Mouse (Mus musculus) MN1 (cell line): Measurements from ENCODE around the gene Glyctk.
"Not testable (repeated sequence)": the region's sequence is repeated elsewhere in the genome, so short reads cannot be mapped to it uniquely, and the experiment has no call there.

Source experiments
- DNase-seq: peaks from one replicate; pipeline ENCODE4 v3.0.0-alpha.2; 2016; ENCODE audit warnings: low spot score

Glyctk gene

DNA sequence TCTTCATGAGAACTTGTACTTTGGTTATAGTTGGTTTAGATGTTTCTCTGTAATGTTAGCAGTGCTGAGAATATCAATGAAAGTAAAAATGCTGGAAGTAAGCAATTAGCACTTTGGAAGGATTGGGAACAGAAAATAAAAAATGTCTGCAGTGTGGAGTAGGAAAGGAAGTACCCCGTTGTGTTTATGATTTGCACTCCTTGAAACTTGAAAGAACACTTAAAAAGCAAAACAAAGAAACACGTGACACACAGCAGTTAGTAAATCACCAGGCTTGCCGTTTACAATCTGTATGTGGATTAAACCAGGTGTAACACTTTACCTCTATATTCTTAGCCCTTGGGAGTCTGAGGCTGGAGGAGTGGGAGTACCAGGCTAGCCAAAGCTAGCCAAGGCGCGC lies 18.8 kb upstream of the Glyctk start:
- DNase-seq: no peak

DNA sequence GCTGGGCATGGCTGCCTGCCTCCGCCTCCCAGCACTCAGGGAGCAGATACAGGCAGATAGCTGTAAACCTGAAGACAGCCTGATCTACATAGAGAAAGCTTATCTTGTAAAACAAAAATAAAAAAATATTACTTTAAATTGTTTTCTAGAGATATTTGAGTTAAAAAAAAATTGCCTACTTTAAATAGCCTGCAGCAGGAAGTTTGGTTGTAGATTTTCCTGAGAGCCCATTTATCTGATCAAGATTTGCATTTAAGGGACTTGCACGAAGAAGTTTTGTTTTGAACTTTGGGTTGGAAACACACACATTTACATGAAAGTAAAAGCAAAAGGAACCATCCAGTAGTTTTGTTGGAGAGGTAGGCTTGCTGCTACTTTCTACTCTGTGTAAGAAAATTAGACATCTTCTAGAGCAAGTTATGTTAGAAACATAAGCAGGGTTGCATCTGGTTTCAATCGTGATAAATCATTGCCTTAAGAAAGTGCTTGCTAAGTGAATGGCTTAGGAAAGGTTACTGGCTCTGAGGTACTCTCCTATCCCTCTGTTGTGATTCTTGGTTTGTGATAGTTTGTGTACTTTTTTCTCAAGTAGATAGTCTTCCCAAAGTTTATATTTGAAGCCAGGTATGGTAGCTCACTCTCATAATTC lies 17.7 kb upstream of the Glyctk start:
- no peak for DNase-seq

DNA sequence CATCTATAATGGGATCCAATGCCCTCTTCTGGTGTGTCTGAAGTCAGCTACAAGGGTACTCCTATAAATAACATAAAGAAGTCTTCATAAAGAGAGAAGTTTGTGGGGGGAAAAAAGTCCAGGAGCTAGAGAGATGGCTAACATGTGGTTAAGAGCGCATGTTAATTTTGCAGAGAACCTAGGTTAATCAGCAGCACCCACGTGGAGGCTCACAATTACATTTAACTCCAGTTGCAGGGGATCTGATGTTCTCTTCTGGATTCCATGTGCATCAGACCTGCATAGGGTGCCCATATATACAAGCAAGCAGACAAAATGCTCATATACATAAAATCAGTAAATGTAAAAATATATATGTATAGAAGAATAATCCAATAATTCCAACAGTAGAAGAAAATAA lies 15.4 kb upstream of the Glyctk start:
- no peak for DNase-seq

DNA sequence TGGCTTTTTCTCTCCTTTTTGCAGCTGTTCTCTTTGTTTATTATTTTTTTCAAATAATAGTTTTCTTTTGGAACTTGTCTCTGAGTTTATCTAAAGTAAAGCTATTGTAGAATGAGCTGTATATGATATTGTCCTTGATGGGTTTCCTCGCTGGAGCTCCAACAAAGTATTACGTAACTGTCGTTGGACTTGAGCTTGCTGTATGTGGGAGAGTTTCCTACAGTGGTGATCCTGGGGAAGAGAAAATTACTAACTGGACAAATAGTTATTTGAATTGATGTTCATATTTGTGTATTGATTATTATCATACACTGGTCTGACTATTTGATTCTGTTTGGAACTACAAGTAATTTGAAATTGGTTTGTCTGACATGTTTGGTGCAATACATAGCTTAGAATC lies 14.6 kb upstream of the Glyctk start:
- no peak for DNase-seq

DNA sequence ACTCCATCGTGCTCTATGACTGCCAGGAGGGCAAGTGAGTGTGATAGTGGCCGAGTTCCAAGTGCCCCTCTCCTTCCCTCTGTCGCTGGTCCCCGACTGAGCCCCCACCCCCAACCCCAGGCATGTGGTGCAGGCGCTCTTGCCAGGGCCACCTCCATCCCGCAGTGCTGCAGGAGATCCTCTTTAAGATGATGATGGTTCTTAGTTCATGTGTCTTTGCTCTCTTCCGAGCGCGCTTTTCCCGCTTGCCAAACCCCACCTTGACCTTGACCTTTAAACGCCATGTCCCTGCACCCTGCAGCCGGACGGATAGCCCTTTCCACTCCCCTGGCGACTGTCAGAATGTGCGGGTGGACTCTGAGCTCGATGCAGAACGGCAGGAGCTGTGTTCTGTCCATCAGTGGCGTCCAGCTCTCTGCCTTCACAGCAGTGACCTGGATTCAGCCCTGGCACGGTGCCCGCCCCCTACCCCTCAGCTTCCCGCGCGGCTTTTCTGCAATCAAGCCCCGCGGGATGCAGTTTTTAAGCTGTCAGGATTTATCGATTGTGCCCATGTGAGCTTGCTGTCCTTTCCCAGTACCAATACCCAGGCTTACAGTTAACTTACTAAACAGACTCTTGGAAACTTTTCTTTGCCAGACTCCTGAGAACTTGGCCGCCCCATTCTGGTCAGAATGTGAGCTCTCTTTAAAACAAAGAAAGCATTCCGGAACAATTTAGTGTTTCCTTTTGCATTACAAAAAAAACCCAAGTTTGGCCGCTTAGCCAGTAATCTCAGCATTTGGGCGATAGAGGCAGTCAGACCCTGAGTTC lies 13.6 kb upstream of the Glyctk start:
- DNase-seq: peak; percentile 75

DNA sequence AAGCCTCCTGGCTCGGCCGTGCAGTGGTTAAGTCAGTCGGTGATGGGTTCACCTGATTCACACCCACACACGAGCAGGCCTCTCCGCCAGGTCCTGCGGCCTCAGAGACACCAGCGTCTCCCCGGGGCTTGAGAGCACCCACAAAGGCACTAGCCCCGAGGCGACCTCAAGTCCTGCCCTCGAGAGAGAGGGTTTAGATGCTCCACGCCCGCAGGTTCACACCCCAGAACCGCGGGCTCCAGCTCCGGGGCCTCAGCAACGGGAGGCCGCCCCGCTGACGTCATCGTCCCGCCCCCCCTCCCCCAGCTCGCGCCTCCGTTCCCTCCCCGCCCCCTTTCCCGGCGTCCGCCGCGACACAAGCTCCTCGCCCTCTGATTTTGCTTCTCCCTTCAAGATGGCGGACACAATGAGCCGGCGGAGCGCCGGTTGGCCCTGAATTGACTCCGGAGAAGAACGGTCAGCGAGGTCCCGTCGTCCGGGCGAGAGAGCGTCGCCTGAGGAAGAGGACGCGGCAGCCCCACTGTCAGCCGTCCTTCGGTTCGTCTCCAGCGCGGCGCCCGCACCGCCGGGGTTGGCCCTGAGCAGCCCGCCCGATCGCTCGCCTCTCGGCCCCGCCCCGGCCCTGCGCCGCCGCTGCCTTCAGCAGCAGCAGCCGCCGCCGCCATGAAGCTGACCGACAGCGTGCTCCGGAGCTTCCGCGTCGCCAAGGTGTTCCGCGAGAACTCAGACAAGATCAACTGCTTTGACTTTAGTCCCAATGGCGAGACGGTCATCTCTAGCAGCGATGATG lies 12.8 kb upstream of the Glyctk start, which contains the start of gene Wdr82:
TSS of gene Wdr82 (plus strand) at position 373 of the 790 bp plus-strand sequence.
- DNase-seq: peak; percentile 91

DNA sequence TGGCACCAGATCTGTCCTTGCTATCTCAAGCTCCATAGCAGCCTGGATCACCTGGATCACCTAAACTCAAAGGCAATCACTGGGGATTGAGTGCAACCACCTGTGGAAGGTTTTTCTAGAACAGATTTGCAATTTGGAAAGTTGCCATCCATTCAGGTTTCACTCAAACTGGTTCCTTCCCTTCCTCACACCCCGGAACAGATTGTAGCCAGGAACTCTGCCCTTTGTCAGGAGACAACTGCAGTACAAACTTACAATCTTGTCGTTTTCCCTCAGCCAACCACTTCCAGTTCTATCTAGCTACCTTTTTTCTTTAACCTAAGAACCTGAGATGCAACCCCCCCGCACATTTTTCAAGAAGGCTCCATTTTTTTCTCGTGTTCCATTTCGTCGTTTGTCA lies 12.0 kb upstream of the Glyctk start:
- peak; percentile 24 for DNase-seq

DNA sequence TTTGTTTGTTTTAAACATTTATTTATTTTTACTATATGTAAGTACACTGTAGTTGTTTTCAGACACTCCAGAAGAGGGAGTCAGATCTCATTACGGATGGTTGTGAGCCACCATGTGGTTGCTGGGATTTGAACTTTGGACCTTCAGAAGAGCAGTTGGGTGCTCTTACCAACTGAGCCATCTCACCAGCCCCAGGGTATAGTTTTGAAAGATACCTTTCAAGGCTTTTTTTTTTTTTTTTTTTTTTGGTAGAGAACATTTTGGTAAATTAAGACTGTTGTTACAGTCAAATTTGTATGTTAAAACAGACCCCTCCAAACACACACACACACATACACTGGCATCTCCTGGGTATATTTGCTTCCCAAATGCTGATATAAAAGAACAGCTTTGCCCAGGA lies 11.1 kb upstream of the Glyctk start:
- not testable (repeated sequence) for DNase-seq

DNA sequence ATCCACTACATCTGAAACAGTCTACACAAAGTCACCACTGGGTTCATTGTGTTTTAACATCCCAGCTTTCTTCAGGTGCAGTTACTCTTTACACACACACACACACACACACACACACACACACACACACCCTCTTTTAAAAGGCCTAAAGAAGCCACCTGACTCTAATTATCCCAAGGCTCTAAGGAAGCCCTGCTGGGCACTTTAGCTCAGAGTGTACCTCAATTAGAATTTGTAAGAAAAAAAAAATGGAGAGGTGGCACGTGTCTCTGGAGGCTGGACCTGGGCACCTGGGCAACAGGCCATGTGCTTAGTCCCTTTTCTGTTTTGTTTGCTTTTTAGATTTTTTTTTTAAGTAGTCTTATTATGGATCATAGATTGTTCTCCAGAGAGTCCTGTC lies 9.8 kb upstream of the Glyctk start:
- DNase-seq: peak; percentile 30

DNA sequence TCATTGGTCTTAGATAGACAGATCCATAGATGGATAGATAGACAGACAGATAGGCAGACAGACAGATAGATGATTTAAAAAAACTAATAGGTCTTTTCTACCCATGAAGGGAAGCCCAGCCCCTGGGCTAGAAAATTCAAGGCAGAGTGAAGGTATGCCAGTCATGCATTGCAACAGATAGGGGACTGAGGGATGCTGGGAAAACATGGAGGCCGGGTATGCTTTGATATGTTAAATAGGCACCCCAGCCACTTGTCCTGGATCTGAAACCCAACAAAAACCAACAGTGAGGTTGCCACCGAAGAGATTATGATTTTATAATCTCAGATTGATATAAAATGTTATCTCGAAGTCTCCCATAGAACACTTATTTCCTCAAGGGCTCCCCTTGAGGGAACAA lies 9.3 kb upstream of the Glyctk start:
- no peak for DNase-seq

DNA sequence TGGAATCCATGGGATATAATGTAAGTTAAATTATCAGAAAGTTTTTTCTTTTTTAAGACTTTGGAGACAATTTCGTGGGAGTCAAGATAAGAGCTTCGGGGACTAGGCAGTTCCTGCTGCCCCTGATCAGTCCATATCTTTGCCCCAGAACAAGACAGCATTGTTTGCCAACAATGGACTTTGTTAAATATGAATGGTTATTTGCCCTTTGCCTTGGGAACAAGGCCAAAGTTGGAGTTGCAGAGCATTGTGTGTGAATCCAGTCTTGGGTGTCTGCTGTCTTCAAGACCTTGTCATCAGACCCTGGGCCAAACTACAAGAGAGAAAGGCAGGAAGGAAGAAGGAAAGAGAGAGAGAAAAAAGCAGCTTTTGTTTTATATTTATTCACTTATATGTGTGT lies 8.8 kb upstream of the Glyctk start:
- no peak for DNase-seq

DNA sequence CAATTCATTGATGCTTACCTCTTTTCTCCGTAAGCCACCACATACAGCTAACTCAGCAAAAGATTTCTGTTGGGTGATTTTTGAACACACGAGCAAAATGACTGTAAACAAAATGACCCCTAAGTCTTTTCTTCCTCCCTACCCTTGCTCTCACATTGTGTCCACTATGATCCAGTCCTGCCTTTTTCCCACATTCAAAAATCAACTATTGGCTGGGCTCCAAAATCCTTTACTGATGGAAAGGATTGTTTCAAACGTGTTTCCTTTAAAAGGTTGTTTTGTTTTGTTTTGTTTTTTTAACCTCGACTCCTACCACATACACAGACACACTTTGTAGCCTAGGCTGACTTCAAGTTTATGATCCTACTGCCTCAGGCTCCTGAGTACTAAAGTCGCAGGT lies 2.5 kb upstream of the Glyctk start:
- DNase-seq: peak; percentile 40

DNA sequence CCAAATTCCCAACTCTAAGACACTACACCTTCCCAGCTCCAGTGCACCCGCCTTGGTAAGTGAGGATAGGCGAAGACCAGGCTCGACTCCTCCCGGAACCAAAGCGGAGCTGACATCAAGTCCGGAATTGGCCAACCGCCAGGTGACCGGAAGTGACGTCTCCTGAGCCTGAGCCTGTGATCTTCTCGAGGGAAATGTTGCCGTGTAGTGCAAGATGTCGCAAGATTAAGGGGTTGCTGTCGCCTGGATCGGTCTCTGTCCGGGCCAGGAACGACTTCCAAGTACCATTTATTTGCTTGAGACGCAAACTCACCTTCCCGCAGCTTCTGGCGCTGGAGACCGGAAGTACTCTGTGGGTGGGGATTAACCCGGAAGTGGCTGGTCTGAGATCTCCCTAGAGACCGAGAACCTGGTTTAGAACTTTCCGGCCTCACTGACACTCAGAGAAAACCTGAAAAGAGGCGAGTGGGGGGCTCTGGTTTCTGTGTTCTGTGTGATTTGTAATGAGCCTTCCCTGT lies 1.9 kb upstream of the Glyctk start:
- peak; percentile 97 for DNase-seq

DNA sequence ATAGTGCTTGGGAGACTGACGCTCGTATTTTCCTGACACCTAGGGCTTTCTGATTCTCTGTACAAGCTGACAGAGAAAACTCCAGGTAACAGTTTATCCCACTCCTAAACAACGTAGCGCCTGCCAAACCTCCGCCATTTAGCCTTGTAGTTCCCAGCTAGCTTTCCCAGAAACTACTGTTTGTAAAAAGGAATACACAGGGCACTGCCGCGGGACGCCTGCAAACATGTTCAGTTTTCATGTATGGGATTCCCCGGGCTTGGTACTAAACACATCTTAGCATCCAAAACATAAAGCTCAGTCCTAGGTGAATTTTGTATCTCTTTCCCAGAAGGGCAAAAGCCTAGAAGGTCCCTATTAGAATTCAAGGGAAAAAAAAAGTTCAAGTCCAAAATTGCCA lies 1.3 kb upstream of the Glyctk start:
- DNase-seq: no peak

DNA sequence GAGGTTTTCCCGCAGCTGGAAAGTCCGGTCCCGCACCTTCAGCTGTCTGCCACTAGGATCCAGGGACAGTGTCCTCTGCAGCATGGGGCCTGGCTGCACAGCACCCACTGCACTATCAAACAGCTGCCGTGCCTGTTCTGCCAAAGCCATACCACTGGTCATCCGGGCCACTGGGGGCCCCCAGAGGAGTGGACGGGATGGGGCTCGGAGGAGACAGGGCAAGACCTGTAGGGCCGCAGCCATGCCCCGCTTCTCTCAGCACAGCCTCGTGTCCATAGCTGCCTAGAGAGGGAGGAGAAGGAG lies 364 bp downstream of the Glyctk start:
- DNase-seq: no peak

DNA sequence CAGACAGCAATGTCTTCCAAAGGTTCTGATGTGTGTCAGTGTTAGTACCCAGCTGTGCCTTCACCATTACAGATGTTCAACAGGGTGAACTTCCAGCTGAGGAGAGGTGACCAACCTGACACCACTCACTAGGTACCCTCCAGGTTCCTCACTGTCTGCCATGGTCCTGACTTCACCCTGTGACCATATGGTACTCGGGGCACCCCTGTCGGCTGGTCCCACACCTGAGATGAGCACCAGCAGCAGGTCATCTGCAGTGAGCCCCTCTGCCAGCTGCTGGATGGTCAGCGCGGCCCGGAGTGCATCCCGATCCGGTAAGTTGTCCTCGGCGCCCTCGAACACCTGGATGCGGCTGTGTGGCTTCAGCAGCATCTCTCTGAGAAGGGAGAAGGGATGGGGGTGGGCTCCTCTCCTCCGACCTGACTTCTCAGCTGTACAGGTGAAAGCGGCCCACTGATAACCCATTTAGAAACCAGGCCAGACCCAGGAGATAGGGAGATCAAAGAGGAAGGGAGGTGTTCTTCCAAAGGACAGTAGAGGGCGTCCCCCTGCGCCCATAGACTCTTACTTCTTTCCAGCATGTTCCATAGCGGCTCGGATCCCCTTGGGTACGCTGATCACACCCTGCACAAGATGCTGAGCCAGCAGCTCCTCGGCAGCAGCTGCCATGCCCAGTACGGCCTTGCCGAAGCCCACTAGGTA lies 866 bp downstream of the Glyctk start:
- no peak for DNase-seq

DNA sequence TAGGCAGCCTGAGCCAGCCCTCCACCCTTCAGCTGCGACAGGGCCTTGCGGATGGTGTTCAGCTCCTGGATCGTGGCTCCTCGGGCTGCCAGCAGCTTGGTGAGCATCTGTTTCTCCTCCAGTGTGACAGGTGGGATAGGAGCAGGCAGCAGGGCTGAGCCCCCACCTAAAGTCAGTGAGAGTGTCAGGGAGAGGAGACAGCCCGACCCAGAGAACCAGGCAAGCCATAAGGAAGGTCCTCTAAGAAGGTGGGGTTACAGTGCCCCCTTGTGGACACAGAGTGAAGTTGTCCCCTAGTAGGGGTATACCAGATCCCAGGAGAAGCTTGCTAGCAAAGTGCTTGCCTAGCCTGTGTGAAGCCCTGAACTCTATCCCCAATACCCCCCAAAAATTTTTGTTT lies 1.5 kb downstream of the Glyctk start:
- DNase-seq: peak; percentile 77

DNA sequence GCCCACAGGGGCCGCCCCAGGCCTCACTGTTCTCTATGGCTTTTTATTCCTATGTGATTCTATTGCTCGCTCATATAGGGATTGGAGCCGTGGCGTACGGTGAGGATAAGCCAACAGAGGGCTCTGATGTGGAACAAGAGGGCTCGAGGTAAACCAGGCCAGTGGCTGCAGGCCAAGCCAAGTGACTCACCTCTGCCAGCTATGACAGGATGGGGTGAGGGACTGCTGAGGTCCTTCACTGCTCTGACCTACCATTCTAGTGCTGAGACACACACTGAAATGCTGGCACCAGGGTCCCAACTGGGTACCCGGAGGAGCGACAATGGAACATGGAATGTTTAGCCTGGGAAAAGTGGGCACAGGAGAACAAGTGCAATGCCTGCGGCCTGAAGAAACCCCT lies 3.8 kb downstream of the Glyctk start:
- peak; percentile 53 for DNase-seq

DNA sequence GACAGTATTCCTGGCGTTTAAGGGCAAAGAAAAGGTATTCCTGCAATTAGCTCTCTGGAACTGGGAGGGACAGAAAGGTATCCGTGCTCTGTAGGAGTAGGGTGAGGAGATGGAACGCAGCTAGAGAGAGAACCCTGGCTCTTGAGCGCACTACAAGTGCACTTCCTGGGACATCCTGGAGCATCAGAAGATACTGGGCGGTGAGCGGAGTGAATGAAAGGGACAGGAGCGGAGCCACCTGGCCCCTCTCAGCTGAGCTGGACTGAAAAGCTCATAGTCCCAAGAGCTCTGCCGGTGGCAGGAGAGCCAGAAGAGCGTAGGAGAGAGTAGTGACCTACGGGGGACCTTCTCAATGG lies 8.6 kb downstream of the Glyctk start:
- no peak for DNase-seq

DNA sequence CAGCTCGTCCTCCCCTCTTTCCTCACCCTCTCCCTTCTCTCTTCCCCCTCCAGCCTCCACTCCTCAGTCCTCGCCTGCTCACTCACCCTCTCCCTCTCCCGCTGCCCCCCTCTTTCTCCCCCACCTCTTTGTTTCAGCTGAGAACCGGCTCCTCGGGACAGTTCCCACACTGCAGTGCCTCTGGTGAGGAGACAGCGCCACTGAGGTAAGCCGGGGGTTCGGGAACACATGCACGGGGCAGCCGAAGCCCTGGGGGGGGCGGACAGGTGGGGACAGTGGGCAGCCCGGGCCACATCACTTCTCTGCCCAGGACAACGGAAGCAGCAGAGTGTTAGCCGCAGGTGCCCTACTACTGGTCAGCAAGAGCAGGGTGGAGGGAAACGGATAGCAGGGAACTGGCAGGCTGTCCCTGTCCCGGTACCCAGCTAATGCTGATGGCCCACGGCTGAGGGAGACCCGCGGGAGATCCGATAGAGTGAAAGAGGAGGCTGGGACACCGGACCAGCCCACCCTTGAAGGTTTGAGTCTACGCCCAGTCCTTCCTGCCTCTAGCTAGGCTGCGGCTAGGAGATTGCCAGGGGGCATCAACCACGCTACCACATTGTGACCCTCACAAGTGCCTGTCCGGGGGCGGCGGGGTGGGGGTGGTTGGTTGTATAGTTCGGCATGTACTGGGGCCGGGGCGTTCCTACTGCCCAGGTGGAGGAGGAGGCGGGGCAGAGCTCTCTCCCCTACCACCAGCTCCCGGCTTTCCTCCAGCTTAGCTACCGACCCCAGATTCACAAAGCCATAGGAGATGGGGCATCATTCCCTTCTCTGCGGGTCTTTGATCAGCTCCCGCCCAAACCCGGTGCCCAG lies 9.2 kb downstream of the Glyctk start:
- no peak for DNase-seq

DNA sequence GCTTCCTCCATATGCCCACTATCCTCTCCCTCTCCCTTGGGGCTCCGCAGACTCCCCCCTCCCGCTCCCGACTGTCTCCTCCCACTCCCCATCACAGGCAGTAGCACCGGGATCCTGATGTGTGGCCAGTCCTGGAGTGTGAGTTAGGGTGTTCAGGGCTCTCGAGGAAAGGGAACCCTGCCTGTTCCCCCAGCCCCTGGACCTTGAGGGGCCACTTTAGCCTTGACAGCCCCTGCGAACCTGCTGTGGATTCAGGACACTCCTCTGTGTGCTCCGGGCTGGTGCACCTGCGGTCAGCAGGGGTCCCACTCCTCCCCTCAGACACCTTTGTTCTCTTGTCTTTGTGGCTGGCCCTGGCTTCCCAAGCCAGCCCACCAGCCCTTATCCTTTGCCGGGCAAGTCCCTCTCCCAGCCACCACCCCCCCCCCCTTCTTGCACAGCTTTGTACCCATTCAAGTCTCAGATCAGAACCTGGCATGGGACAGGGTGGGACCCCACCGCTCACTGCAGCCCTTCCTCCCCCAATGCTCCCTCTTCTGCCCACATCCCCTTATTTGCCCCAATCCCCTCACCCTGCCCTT lies 10.0 kb downstream of the Glyctk start:
- no peak for DNase-seq
